Mouse (Mus musculus) myocyte (in vitro differentiated cells): ENCODE measurements around the gene Edc3.

Experiments used
- CEBPB ChIP-seq: IDR thresholded peaks from 2 replicates; pipeline ENCODE4 v1.6.1; 2011; ENCODE audit warnings: mild to moderate bottlenecking, moderate library complexity; ENCODE audit not compliant: poor library complexity, insufficient read depth, severe bottlenecking
- MYOG ChIP-seq, 3 experiments: IDR thresholded peaks; one replicate each; pipeline ENCODE4 v1.6.1; 2011; ENCODE audit warnings: control low read depth in 2 of 3, low read depth in 2 of 3, mild to moderate bottlenecking in 2 of 3; ENCODE audit not compliant: insufficient read length in 2 of 3, control insufficient read depth in 1 of 3, insufficient read depth in 1 of 3
- POLR2A ChIP-seq: IDR thresholded peaks from one replicate; pipeline ENCODE4 v1.6.1; 2011; ENCODE audit warnings: low read depth, mild to moderate bottlenecking, control low read depth, moderate library complexity; ENCODE audit not compliant: insufficient read length
- USF1 ChIP-seq: IDR thresholded peaks from one replicate; pipeline ENCODE4 v1.6.1; 2011; ENCODE audit warnings: low read depth, mild to moderate bottlenecking, control low read depth, moderate library complexity

- no peak for TF ChIP-seq CEBPB
- no peak for TF ChIP-seq USF1
- TF ChIP-seq POLR2A: no peak
- TF ChIP-seq MYOG (IDR thresholded peaks at IDR 0.05; ENCODE audit: control insufficient read depth in 1 of 3, insufficient read depth in 1 of 3, insufficient read length in 2 of 3, low read depth in 2 of 3): no peak
Observed at GRCm38 (mm10) chr9:57723315-57723715, 15.0 kb downstream of the Edc3 start.
